Mouse (Mus musculus): ENCODE measurements around the gene Gm11639. TPM values are rescaled to one million over a fixed set of nuclear protein-coding genes. Genes with fewer than 3 reads are reported as not detected.

Gene Gm11639
- total and polyA plus RNA-seq, 2 experiments from 2014 or later, result 0.01 TPM; not detected in 1

GRCm38 (mm10) chr11:105161411-105161810 lies 475.9 kb downstream of the Gm11639 start:
- TF ChIP-seq CTCF (IDR thresholded peaks at IDR 0.05; ENCODE audit: low read depth) (no peak), EP300 (IDR thresholded peaks at IDR 0.05; ENCODE audit: low read depth) (no peak)
- Histone ChIP-seq H3K9ac (replicated peaks; ENCODE audit: low read depth, low read length) (no peak overlapping the region), H3K9me3 (replicated peaks; ENCODE audit: control insufficient read depth, low read length) (peaks cover 20% of the 10 kb centered on the region; the same call in 1 of the 2 replicates), H3K27ac (ENCODE audit: low read depth) (no peak overlapping the region), H3K36me3 (replicated peaks; ENCODE audit: control insufficient read depth, insufficient read depth, low read length) (no peaks in the 10 kb centered on the region), H3K27me3 (ENCODE audit: control insufficient read depth, insufficient read depth, low read length) (no peaks in the 10 kb centered on the region), H3K4me3 (ENCODE audit: low read depth, low read length) (no peak overlapping the region), H3K4me2 (ENCODE audit: low read depth, low read length) (no peak overlapping the region), H3K4me1 (ENCODE audit: control insufficient read depth, insufficient read depth) (no peaks in the 10 kb centered on the region; the same call in 1 of the 2 replicates)
- 92% methylated on average over 2 of the region's 2 CpGs for WGBS
- ATAC-seq (ENCODE audit: insufficient read depth, low read depth) (no peak), DNase-seq (ENCODE audit: low spot score) (no peak)

- no peak overlapping the region for H3K4me2 ChIP-seq (ENCODE audit: low read depth, low read length)
- H3K4me3 ChIP-seq (ENCODE audit: low read depth, low read length), result no peak overlapping the region
- H3K9me3 ChIP-seq (replicated peaks; ENCODE audit: control insufficient read depth, low read length), result peaks cover 20% of the 10 kb centered on the region; the same call in 1 of the 2 replicates
- no peaks in the 10 kb centered on the region for H3K36me3 ChIP-seq (replicated peaks; ENCODE audit: control insufficient read depth, insufficient read depth, low read length)
- H3K27me3 ChIP-seq (ENCODE audit: control insufficient read depth, insufficient read depth, low read length), result no peaks in the 10 kb centered on the region
- no peaks in the 10 kb centered on the region for H3K4me1 ChIP-seq (ENCODE audit: control insufficient read depth, insufficient read depth)
- no peak; the same call in 1 of the 2 replicates for ATAC-seq (ENCODE audit: insufficient read depth, low read depth)
- no peak for TF ChIP-seq EP300 (IDR thresholded peaks at IDR 0.05; ENCODE audit: low read depth)
- TF ChIP-seq CTCF (IDR thresholded peaks at IDR 0.05; ENCODE audit: low read depth), result no peak
- no peak overlapping the region for H3K9ac ChIP-seq (replicated peaks; ENCODE audit: low read depth, low read length)
- 75% methylated on average over 69 of the region's 69 CpGs for WGBS
- H3K27ac ChIP-seq (ENCODE audit: low read depth), result no peak overlapping the region
- no peak for DNase-seq (ENCODE audit: low spot score)
Measured at GRCm38 (mm10) chr11:105164516-105165510, 479.3 kb downstream of the Gm11639 start.

- ATAC-seq (ENCODE audit: insufficient read depth, low read depth) (no peak), DNase-seq (ENCODE audit: low spot score) (no peak)
- no peaks in the 10 kb centered on the region for H3K4me1 ChIP-seq (ENCODE audit: control insufficient read depth, insufficient read depth)
- WGBS, result 84% methylated on average over 10 of the region's 10 CpGs
- no peak overlapping the region for H3K9ac ChIP-seq (replicated peaks; ENCODE audit: low read depth, low read length)
- no peak overlapping the region for H3K4me3 ChIP-seq (ENCODE audit: low read depth, low read length)
- H3K36me3 ChIP-seq (replicated peaks; ENCODE audit: control insufficient read depth, insufficient read depth, low read length), result no peaks in the 10 kb centered on the region
- H3K9me3 ChIP-seq (replicated peaks; ENCODE audit: control insufficient read depth, low read length), result peaks cover 20% of the 10 kb centered on the region; the same call in 1 of the 2 replicates
- H3K27me3 ChIP-seq (ENCODE audit: control insufficient read depth, insufficient read depth, low read length), result no peaks in the 10 kb centered on the region
- H3K4me2 ChIP-seq (ENCODE audit: low read depth, low read length), result no peak overlapping the region
- H3K27ac ChIP-seq (ENCODE audit: low read depth), result no peak overlapping the region
- TF ChIP-seq CTCF (IDR thresholded peaks at IDR 0.05; ENCODE audit: low read depth) (no peak), EP300 (IDR thresholded peaks at IDR 0.05; ENCODE audit: low read depth) (no peak)
Measured at GRCm38 (mm10) chr11:105166780-105167179, 481.3 kb downstream of the Gm11639 start.

Other genes with a start within 250 kb of the Gm11639 start
- 33.5 and 34.7 TPM in 2 replicates for gene Kansl1, start 216.8 kb upstream of the Gm11639 start, total RNA-seq (2014; rRNA removed; ENCODE audit: low replicate concordance)
- gene Kansl1, start 216.8 kb upstream of the Gm11639 start, polyA plus RNA-seq (2015; fragmentation: Nextera tagmentation; extraction: Ambion mirVana), result 7.5 and 8.3 TPM in 2 replicates
- 16.6 and 18.3 TPM in 2 replicates for gene Cdc27, start 135.1 kb upstream of the Gm11639 start, total RNA-seq (2014; rRNA removed; ENCODE audit: low replicate concordance)
- 19.6 and 20.5 TPM in 2 replicates for gene Cdc27, start 135.1 kb upstream of the Gm11639 start, polyA plus RNA-seq (2015; fragmentation: Nextera tagmentation; extraction: Ambion mirVana)
- 758 and 991 TPM in 2 replicates for gene Myl4, start 135.0 kb upstream of the Gm11639 start, total RNA-seq (2014; rRNA removed; ENCODE audit: low replicate concordance)
- gene Myl4, start 135.0 kb upstream of the Gm11639 start, polyA plus RNA-seq (2015; fragmentation: Nextera tagmentation; extraction: Ambion mirVana), result 1,182 and 1,364 TPM in 2 replicates
- gene Itgb3, start 77.7 kb upstream of the Gm11639 start, total RNA-seq (2014; rRNA removed; ENCODE audit: low replicate concordance), result 5.2 and 16.4 TPM in 2 replicates
- 1.6 and 1.7 TPM in 2 replicates for gene Itgb3, start 77.7 kb upstream of the Gm11639 start, polyA plus RNA-seq (2015; fragmentation: Nextera tagmentation; extraction: Ambion mirVana)

Measured in heart, postnatal 0 days (tissue).